Mouse (Mus musculus): ENCODE data around the gene Pcid2. TPM values are rescaled to one million over a fixed set of nuclear protein-coding genes. Genes with fewer than 3 reads are reported as not detected.

The Pcid2 gene
- polyA plus RNA-seq (2017; shearing (Covaris generic)), result 10 to 100 TPM; 40.3 to 43.9 (median 41.1) TPM

GRCm38 (mm10) chr8:13105087-13105881 is at the start of gene Pcid2, which contains the start of gene Cul4a:
Gene Pcid2, minus strand, starts transcription at chr8:13105459.
Gene Cul4a, plus strand, starts transcription at chr8:13105621.
- peak; percentile 86 for ATAC-seq

GRCm38 (mm10) chr8:13154099-13154498 is 48.8 kb upstream of the Pcid2 start:
- ATAC-seq, result no peak

GRCm38 (mm10) chr8:13150929-13151328 is 45.7 kb upstream of the Pcid2 start:
- ATAC-seq, result no peak

- no peak for ATAC-seq
These were observed 44.6 kb upstream of the Pcid2 start for GRCm38 (mm10) chr8:13149866-13150265.

- no peak for ATAC-seq
These were observed 44.0 kb upstream of the Pcid2 start for GRCm38 (mm10) chr8:13149287-13149686.

- ATAC-seq, result no peak
These were observed 43.2 kb upstream of the Pcid2 start for GRCm38 (mm10) chr8:13148476-13148875.

- no peak for ATAC-seq
These were observed 36.4 kb upstream of the Pcid2 start for GRCm38 (mm10) chr8:13141681-13142080.

- no peak for ATAC-seq
These were observed 34.5 kb upstream of the Pcid2 start for GRCm38 (mm10) chr8:13139641-13140182.

GRCm38 (mm10) chr8:13132220-13132619 is 27.0 kb upstream of the Pcid2 start:
- ATAC-seq, result peak; percentile 46

GRCm38 (mm10) chr8:13124897-13125296 is 19.6 kb upstream of the Pcid2 start:
- no peak for ATAC-seq

GRCm38 (mm10) chr8:13122887-13123421 is 17.7 kb upstream of the Pcid2 start:
- ATAC-seq, result no peak

- ATAC-seq, result no peak
These were observed 15.8 kb upstream of the Pcid2 start for GRCm38 (mm10) chr8:13120882-13121665.

- ATAC-seq, result no peak
These were observed 13.3 kb upstream of the Pcid2 start for GRCm38 (mm10) chr8:13118516-13118915.

- no peak for ATAC-seq
These were observed 11.8 kb upstream of the Pcid2 start for GRCm38 (mm10) chr8:13117096-13117495.

GRCm38 (mm10) chr8:13113232-13113631 is 8.0 kb upstream of the Pcid2 start:
- ATAC-seq, result no peak

- no peak for ATAC-seq
These were observed 6.7 kb upstream of the Pcid2 start for GRCm38 (mm10) chr8:13111917-13112316.

GRCm38 (mm10) chr8:13109416-13109960 is 4.2 kb upstream of the Pcid2 start:
- ATAC-seq, result no peak

- no peak for ATAC-seq
These were observed 3.7 kb upstream of the Pcid2 start for GRCm38 (mm10) chr8:13108967-13109366.

GRCm38 (mm10) chr8:13107990-13108638 is 2.9 kb upstream of the Pcid2 start:
- ATAC-seq, result no peak

- no peak for ATAC-seq
These were observed 771 bp upstream of the Pcid2 start for GRCm38 (mm10) chr8:13105908-13106551.

GRCm38 (mm10) chr8:13104691-13105086 is 570 bp downstream of the Pcid2 start:
- ATAC-seq, result peak; percentile 61

GRCm38 (mm10) chr8:13077542-13077941 is 27.7 kb downstream of the Pcid2 start:
- ATAC-seq, result no peak
